Mouse (Mus musculus): ENCODE results near the gene Serpina9.

DNA sequence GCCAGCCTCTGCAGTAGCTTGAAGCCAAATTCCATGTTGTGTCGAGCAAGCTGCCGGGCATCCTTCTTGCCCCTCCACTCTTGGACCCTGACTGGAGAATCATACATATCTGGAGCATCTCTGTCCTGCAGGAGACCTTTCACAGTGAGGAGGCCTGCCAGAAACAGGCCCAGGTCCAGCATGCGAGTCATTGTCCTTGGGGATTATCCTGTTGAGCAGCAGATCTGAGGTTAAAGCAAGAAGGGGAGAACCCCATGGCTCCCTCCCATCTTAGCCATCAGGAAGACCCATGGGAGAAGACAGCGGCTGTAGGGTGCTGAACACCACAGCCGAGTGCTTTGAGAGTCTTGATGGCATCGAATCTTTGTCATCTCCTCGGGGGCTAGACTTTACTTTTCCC, 24.6 kb upstream of the Serpina9 start:
- TF ChIP-seq CTCF (conservative IDR thresholded peaks at IDR 0.05; ENCODE audit: low read length) = no peak
- no peak for TF ChIP-seq POU5F1 (IDR thresholded peaks at IDR 0.05; ENCODE audit: borderline replicate concordance, low read length)

Measured in E14TG2a.4 (cell line).